Mouse (Mus musculus) heart, embryonic 12.5 days (tissue): ENCODE results near the gene Rpl19. TPM values are rescaled to one million over a fixed set of nuclear protein-coding genes. Genes with fewer than 3 reads are reported as not detected.

Source experiments
- ATAC-seq: fragments of 200-750 bp; cut with Nextera tagmentation; 2 replicates; pipeline ENCODE4 v1.8.0; 2017; ENCODE audit warnings: moderate TSS enrichment, moderate library complexity; ENCODE audit not compliant: insufficient number of reproducible peaks, low FRiP score
- H3K27ac ChIP-seq: fragments of 300-500 bp; sonication (generic); 2 replicates; pipeline ENCODE4 v1.5.1; 2016; ENCODE audit warnings: mild to moderate bottlenecking, moderate library complexity; ENCODE audit not compliant: poor library complexity, severe bottlenecking
- H3K27me3 ChIP-seq: fragments of 300-500 bp; sonication (generic); replicated peaks from 2 replicates; pipeline ENCODE4 v1.6.1; 2016; ENCODE audit warnings: mild to moderate bottlenecking, moderate library complexity
- H3K36me3 ChIP-seq: fragments of 300-500 bp; sonication (generic); 2 replicates; pipeline ENCODE4 v1.6.1; 2016; ENCODE audit warnings: mild to moderate bottlenecking, moderate library complexity
- H3K4me1 ChIP-seq: fragments of 300-500 bp; sonication (generic); replicated peaks from 2 replicates; pipeline ENCODE4 v1.6.1; 2016; ENCODE audit warnings: mild to moderate bottlenecking
- H3K4me2 ChIP-seq: fragments of 300-500 bp; sonication (generic); 2 replicates; pipeline ENCODE4 v1.6.1; 2016; ENCODE audit warnings: mild to moderate bottlenecking, moderate library complexity
- H3K4me3 ChIP-seq: fragments of 300-500 bp; sonication (generic); 2 replicates; pipeline ENCODE4 v1.5.1; 2016; ENCODE audit warnings: mild to moderate bottlenecking
- H3K9ac ChIP-seq: fragments of 300-500 bp; sonication (generic); 2 replicates; pipeline ENCODE4 v1.6.1; 2016; ENCODE audit warnings: mild to moderate bottlenecking, moderate library complexity
- H3K9me3 ChIP-seq: fragments of 300-500 bp; sonication (generic); replicated peaks from 2 replicates; pipeline ENCODE4 v1.6.1; 2016; ENCODE audit warnings: mild to moderate bottlenecking, moderate library complexity
- WGBS: fragments of 180-500 bp; shearing (Covaris S2); methylation state at CpG from one replicate; pipeline ENCODE4 v1.1.7; 2016; 5-methylcytosine and 5-hydroxymethylcytosine counted together
- polyA plus RNA-seq: library from polyadenylated mRNA; unstranded; fragments of >200 nt; fragmentation: Nextera tagmentation; extraction: Ambion mirVana; gene quantifications from 2 replicates; pipeline ENCODE4 v1.2.1, GENCODE M21; 2016

Gene Rpl19
- polyA plus RNA-seq, 1 experiment from 2014 or later, result 675 TPM

DNA sequence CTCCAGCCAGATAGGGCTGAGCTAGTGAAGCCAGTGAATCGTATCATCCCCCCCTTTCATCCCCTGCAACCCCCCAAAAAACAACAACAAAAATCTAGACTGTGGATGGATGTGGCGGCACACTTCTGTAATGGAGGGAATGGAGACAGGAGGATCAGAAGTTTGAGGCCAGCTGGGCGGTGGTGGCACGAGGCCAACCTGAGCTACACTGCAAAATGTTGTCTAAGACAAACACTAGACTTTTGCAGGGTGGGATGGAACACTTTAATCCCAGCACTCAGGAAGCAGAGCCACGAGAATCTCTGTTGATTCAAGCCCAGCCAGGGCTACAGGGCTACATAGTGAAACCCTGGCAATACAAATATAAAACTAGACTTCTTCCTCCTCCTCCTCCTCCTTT is 17.6 kb downstream of the Rpl19 start:
- no peak overlapping the region for H3K4me3 ChIP-seq
- H3K27ac ChIP-seq, result no peak overlapping the region
- ATAC-seq, result no peak
- no peak overlapping the region for H3K4me2 ChIP-seq
- 0 out of 2 replicates have a peak overlapping the region, but pooled peaks have one; percentile 6 for H3K9ac ChIP-seq
- H3K27me3 ChIP-seq, result peaks cover 24% of the 10 kb centered on the region
- peaks cover 21% of the 10 kb centered on the region for H3K4me1 ChIP-seq
- WGBS, result 65% methylated on average over 5 of the region's 5 CpGs
- H3K36me3 ChIP-seq, result no peaks in the 10 kb centered on the region
- H3K9me3 ChIP-seq, result no peaks in the 10 kb centered on the region

DNA sequence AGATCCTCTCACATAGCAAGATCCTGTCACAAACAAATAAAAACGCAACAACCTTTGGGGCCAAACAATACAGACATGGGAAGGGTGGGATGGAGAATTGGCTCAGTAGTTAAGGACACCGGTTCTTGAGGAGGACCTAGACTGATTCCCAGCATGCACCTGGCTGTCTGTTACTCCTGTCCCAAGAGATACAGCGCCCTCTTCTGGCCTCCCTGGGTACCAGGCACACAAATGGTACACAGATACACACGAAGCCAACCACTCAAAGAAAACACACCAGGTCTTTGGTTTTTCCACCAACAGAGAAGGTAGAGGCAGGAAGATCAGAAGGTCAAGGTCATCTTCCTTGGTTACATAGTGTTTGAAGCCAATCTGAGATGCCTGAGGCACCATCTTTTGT is 19.1 kb downstream of the Rpl19 start:
- ATAC-seq, result no peak
- H3K9ac ChIP-seq, result no peak overlapping the region
- 61% methylated on average over 4 of the region's 4 CpGs for WGBS
- no peaks in the 10 kb centered on the region for H3K36me3 ChIP-seq
- peaks cover 23% of the 10 kb centered on the region for H3K4me1 ChIP-seq
- no peaks in the 10 kb centered on the region for H3K9me3 ChIP-seq
- H3K4me3 ChIP-seq, result no peak overlapping the region
- H3K27ac ChIP-seq, result no peak overlapping the region
- no peak overlapping the region for H3K4me2 ChIP-seq
- peaks cover 39% of the 10 kb centered on the region for H3K27me3 ChIP-seq

DNA sequence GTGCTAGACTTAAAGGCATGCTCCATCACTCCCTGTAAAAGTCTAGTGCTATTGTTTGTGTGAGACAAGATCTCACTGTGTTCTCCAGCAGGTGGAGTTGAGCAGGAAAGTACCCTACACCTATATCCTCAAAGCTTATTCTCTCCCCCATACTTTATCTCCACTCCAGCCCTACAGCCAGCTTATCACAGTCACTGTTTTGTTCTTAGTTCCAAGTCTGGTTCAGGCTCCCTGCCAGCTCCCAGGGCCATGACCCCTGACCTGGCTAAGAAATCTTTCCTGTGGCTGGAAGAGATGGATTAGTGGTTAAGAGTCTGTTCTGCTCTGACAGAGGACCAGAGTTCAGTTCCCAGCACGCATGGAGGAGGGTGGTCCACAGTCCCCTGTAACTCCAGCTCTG is 20.0 kb downstream of the Rpl19 start:
- Histone ChIP-seq H3K9ac (no peak overlapping the region), H3K4me2 (no peak overlapping the region), H3K4me1 (peaks cover 28% of the 10 kb centered on the region), H3K4me3 (no peak overlapping the region), H3K27ac (no peak overlapping the region), H3K9me3 (no peaks in the 10 kb centered on the region), H3K36me3 (no peaks in the 10 kb centered on the region), H3K27me3 (peaks cover 48% of the 10 kb centered on the region)
- WGBS, result 70% methylated on average over 1 of the region's 1 CpGs
- no peak for ATAC-seq

DNA sequence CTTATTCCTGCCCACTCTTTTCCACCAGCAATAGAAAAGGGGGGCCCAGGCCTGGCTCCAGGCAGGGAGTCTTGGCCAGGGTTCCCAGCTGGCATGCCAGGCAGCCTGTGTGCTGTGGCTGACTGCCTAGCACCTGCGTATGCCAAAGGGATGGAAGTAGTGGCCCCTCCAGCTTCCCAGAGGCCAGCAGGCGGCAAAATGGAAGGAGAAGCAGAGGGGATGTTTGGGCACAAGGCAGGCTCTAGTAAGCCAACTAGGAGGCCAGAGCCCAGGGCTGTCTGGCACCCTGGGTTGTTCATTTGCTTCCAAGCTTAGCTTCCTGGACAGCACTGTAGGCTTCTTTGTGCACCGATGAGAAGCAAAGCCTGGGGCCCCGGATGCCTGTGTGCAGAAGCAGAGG is 21.2 kb downstream of the Rpl19 start:
- Histone ChIP-seq H3K9me3 (no peaks in the 10 kb centered on the region), H3K4me1 (peaks cover 41% of the 10 kb centered on the region), H3K27me3 (peaks cover 60% of the 10 kb centered on the region), H3K4me2 (no peak overlapping the region), H3K27ac (no peak overlapping the region), H3K9ac (no peak overlapping the region), H3K4me3 (no peak overlapping the region), H3K36me3 (no peaks in the 10 kb centered on the region)
- no peak for ATAC-seq
- 74% methylated on average over 4 of the region's 4 CpGs for WGBS

DNA sequence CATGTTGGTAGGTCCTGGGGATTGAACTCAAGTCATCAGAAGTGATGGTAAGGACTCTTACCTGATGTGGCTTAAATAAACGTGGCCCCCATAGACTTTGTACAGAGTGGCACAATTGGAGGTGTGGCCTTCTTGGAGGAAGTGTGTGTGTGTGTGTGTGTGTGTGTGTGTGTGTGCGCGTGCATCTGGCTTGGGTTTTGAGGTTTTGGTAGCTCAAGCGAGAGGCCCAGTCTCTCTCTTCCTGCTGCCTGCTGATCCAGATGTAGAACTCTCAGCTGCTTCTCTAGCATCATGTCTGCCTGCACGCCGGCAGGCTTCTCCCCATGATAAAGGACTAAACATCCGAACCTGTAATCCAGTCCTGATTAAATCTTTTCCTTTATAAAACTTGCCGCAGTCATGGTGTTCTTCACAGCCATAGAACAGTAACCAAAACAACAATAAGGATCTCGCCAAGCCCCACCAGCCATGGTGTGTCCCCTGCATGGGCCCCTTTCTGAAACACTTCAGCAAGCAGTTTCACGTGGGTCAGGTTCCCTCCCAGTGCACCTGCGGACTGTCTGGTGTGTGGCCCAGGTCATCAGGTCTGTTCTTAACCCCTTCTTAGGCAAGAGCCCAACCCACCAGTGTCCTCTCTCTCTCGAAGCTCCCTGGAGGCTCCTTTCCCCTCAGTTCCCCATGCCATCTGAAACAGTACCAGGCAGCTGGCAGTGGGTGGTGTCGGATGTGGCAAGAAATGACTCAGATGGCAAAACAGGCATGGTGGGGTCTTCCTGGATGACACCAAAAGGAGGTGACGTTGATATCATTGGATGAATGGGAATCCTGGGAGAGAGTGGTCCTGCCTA is 23.4 kb downstream of the Rpl19 start:
- no peak overlapping the region for H3K27ac ChIP-seq
- peaks cover 68% of the 10 kb centered on the region for H3K27me3 ChIP-seq
- no peak overlapping the region for H3K4me3 ChIP-seq
- 68% methylated on average over 14 of the region's 14 CpGs for WGBS
- H3K9ac ChIP-seq, result no peak overlapping the region
- H3K4me1 ChIP-seq, result peaks cover 35% of the 10 kb centered on the region
- no peak for ATAC-seq
- H3K36me3 ChIP-seq, result no peaks in the 10 kb centered on the region
- no peaks in the 10 kb centered on the region for H3K9me3 ChIP-seq
- H3K4me2 ChIP-seq, result no peak overlapping the region

DNA sequence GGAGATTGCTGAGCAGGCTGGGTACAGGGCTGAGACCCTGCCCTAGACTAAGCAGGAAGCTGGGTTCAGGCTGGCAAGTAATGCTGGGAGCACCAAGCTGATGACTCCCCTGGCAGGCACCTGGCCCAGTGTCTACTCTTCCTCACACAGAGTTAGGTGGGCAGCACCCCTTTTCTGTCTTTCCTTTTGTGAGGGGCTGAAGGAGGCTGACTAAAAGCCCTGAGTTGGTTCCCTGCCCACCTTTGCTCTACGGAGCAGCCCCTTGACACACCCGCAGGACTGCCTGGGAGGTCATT is 24.0 kb downstream of the Rpl19 start:
- Histone ChIP-seq H3K4me2 (no peak overlapping the region), H3K9ac (no peak overlapping the region), H3K4me3 (no peak overlapping the region), H3K4me1 (peaks cover 35% of the 10 kb centered on the region), H3K27ac (no peak overlapping the region), H3K27me3 (peaks cover 73% of the 10 kb centered on the region), H3K36me3 (no peaks in the 10 kb centered on the region), H3K9me3 (no peaks in the 10 kb centered on the region)
- ATAC-seq, result no peak
- WGBS, result 7% methylated on average over 2 of the region's 2 CpGs

DNA sequence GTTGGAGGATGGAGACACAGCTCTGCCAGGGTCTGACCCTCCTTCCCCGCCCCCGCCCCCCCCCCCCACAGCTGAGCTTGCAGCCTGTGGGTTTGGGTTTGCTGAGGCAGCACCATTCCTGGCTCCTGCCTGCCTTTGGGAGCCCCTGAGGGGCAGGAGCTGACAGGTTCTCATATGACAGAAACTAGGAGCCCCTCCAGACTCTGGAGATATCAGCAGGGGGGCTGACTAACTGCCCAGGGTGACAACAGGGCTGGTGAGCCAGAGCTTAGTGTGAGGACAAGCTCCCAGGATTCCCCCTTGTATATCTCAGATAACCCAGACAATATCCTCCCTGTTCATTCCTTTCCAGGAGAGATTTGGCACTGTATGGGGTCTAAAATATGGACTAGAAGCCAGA is 24.4 kb downstream of the Rpl19 start:
- peaks cover 73% of the 10 kb centered on the region for H3K27me3 ChIP-seq

DNA sequence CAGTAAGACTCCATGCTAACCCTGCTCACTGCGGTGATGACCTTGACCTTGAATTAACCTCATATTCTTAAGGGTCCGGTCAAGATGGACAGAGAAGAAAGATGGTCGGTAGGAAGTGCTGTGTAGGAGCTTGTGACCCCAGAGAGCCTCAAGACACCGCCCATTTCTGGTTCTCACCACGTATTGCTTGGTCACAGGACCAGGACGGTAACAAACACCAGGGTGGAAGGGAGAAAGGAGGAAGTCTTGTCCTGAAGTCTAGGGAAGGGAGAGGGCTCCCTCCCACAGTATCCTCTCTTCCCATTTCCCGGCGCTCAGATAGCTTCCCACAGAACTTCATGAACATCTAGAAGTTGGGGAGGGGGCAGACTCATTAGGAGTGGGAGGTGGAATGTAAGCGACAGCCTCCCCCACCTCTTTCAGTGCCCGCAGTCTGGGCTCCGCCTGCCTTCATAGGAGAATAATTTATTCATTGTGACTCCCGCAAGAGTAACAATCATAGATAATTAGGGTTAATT is 25.2 kb downstream of the Rpl19 start:
- WGBS, result 6% methylated on average over 12 of the region's 12 CpGs
- no peaks in the 10 kb centered on the region for H3K9me3 ChIP-seq
- H3K27me3 ChIP-seq, result peaks cover 73% of the 10 kb centered on the region
- H3K9ac ChIP-seq, result 0 out of 2 replicates have a peak overlapping the region, but pooled peaks have one; percentile 68
- H3K4me3 ChIP-seq, result peak overlapping the region; percentile 53
- H3K4me1 ChIP-seq, result peaks cover 30% of the 10 kb centered on the region
- no peak overlapping the region for H3K27ac ChIP-seq
- H3K36me3 ChIP-seq, result no peaks in the 10 kb centered on the region
- H3K4me2 ChIP-seq, result peak overlapping the region; percentile 83
- no peak for ATAC-seq

More for the DNA sequence above, 24.4 kb downstream of the Rpl19 start:
- ATAC-seq, result no peak
- H3K9me3 ChIP-seq, result no peaks in the 10 kb centered on the region
- WGBS, result 22% methylated on average over 2 of the region's 2 CpGs
- H3K4me3 ChIP-seq, result no peak overlapping the region
- no peak overlapping the region for H3K27ac ChIP-seq
- no peak overlapping the region for H3K4me2 ChIP-seq
- no peaks in the 10 kb centered on the region for H3K36me3 ChIP-seq
- no peak overlapping the region for H3K9ac ChIP-seq
- H3K4me1 ChIP-seq, result peaks cover 35% of the 10 kb centered on the region

DNA sequence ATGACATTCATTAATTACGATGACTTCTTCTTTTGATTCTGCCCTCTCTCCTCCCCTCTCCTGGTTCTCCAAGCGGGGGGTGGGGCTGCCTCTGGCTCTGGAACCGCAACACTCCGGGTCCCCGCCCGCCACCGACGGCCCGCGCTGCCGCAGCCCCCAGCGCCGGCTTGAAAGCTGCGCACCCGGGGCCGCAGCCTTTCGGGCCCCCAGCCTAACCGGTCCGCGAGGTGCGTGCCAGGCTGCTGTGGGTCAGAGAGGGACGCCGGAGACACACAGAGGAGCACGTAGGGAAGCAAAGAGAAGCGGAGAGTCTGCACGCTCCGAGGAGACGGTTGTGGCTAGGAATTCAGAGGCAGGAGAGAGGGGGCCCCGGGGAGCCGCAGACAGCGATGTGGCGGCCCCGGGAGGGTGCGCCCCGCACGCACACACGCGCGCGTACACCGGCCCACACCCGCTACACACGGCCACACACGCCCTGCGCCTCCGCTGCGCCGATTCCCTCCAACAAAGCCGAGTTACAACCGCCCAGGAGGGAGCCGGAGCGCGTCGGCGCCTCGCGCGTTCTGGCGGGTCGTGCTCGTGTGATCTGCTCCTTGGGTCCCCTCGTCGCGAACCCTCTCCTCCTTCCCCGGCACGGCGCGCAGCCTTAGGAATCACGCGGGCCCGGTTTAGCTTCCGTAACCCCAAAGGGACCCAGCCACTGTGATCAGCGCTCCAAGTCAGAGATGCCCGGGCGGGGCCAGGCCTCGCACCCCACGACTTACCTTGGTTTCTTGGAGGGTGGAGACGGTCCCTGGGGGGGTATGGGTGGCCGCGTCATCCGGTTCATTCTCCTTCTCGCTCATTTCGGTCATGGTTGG is 25.8 kb downstream of the Rpl19 start:
- peak overlapping the region; percentile 68 for H3K9ac ChIP-seq
- no peak overlapping the region for H3K27ac ChIP-seq
- under 1% methylated on average over 83 of the region's 83 CpGs for WGBS
- peak overlapping the region; percentile 53 for H3K4me3 ChIP-seq
- peaks cover 32% of the 10 kb centered on the region for H3K4me1 ChIP-seq
- peak overlapping the region; percentile 83 for H3K4me2 ChIP-seq
- H3K9me3 ChIP-seq, result no peaks in the 10 kb centered on the region
- no peak for ATAC-seq
- no peaks in the 10 kb centered on the region for H3K36me3 ChIP-seq
- peaks cover 77% of the 10 kb centered on the region for H3K27me3 ChIP-seq

DNA sequence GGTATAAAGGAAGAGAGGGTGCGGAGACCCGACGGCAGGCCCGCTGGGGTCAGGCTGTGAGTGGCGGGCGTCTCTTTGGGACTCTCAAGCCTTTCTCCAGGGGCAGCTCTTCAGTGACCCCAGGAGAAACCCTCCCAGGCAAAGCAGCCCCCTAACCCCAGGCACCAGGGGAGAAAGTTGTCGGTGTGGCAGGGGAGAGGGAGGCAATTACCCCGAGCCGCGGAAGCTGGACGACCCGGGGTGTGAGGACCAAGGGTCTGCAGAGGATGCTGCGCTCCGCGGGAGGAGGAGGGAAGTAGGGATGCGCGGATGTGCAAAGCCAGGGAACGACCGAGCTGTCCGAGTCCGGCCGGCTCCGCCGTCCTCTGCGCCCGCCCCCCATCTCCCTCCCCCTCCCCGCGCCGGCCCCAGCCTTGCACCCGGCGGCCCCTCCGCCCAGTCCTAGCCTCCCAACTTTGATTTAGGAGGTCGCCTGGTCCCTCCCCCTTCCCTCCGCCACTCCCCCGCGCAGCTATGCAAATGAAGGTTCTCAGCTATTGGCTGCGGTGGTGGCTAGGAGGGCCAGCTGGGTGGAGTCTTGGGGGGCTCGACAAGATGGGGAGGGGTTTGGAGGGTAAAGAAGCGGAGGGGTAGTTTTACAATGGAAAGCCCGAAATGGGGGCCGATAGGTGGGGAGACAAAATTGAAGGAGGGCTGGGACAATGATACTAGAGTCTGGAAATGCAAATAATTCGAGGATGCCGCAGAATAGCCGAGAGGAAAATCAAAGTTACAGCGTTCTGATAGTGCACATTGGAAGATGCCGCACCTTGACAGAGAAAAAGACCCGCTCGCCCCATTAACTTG is 26.7 kb downstream of the Rpl19 start, which contains the start of gene Stac2:
Gene Stac2 (minus strand): TSS at position 474 of the 846 bp plus-strand sequence.
- Histone ChIP-seq H3K4me2 (peak within 1 kb of the TSS; percentile 83), H3K4me3 (peak within 1 kb of the TSS; percentile 53), H3K36me3 (no peaks in the 10 kb centered on the region), H3K9me3 (no peaks in the 10 kb centered on the region), H3K9ac (peak within 1 kb of the TSS; percentile 68), H3K27me3 (peaks cover 70% of the 10 kb centered on the region), H3K27ac (no peak within 1 kb of the TSS), H3K4me1 (peaks cover 35% of the 10 kb centered on the region)
- WGBS, result 3% methylated on average over 43 of the region's 48 CpGs
- ATAC-seq, result peak; percentile 71
